Mouse (Mus musculus) liver, adult 2 months (tissue): ENCODE data around the gene Rbm34.

Source experiments
- CTCF ChIP-seq: fragments of 200-500 bp; IDR thresholded peaks from 2 replicates; pipeline ENCODE4 v1.5.1; 2011; ENCODE audit warnings: low read depth, low read length, control low read depth
- POLR2A ChIP-seq: fragments of 200-500 bp; IDR thresholded peaks from 2 replicates; pipeline ENCODE4 v1.6.1; 2011; ENCODE audit warnings: low read length, control low read depth; ENCODE audit not compliant: insufficient read depth; ENCODE audit errors: extremely low read depth

DNA sequence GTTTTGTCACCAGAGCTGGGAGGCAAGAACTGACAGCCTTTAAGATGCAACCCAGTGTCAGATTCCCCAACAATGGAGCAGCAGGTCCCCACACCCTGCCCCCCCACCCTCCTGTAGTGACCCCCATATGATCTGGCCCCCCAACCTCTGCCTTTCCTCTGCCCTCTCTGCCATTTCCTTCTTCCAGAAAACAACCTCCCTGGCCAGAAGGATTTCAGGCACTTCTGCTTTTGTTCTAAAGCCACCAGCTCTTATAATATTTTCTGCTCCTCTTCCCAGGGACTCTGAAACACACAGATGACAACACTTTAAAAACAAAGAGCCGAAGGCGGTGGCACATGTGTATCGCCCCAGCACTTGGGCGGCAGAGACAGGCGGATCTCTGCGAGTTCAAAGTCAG is 50.5 kb downstream of the Rbm34 start:
- TF ChIP-seq CTCF: no peak
- no peak for TF ChIP-seq POLR2A
